Mouse (Mus musculus) forebrain, embryonic 10.5 days (tissue): Measurements from ENCODE around the gene Cilp2. TPM values are rescaled to one million over a fixed set of nuclear protein-coding genes. Genes with fewer than 3 reads are reported as not detected.

Source experiments
- DNase-seq: peaks from one replicate; pipeline ENCODE4 v3.0.0-alpha.2; 2017; ENCODE audit warnings: low spot score; ENCODE audit errors: extremely low spot score
- H3K27ac ChIP-seq: fragments of 300-500 bp; sonication (generic); 2 replicates; pipeline ENCODE4 v1.5.1; 2016; ENCODE audit warnings: mild to moderate bottlenecking
- H3K27me3 ChIP-seq: fragments of 300-500 bp; sonication (generic); 2 replicates; pipeline ENCODE4 v1.6.1; 2016; ENCODE audit warnings: mild to moderate bottlenecking; ENCODE audit not compliant: poor library complexity, severe bottlenecking
- H3K36me3 ChIP-seq: fragments of 300-500 bp; sonication (generic); replicated peaks from 2 replicates; pipeline ENCODE4 v1.6.1; 2016; ENCODE audit warnings: mild to moderate bottlenecking, moderate library complexity
- H3K4me1 ChIP-seq: fragments of 300-500 bp; sonication (generic); 2 replicates; pipeline ENCODE4 v1.6.1; 2016
- H3K4me3 ChIP-seq: fragments of 300-500 bp; sonication (generic); 2 replicates; pipeline ENCODE4 v1.5.1; 2016; ENCODE audit warnings: mild to moderate bottlenecking, moderate library complexity
- H3K9me3 ChIP-seq: fragments of 300-500 bp; sonication (generic); 2 replicates; pipeline ENCODE4 v1.6.1; 2016; ENCODE audit warnings: mild to moderate bottlenecking, moderate library complexity
- WGBS: fragments of 180-500 bp; shearing (Covaris S2); methylation state at CpG from one replicate; pipeline ENCODE4 v1.1.7; 2016; 5-methylcytosine and 5-hydroxymethylcytosine counted together
- polyA plus RNA-seq: library from polyadenylated mRNA; unstranded; fragments of >200 nt; fragmentation: Nextera tagmentation; extraction: Ambion mirVana; gene quantifications from 2 replicates; pipeline ENCODE4 v1.2.1, GENCODE M21; 2016

Gene Cilp2
- polyA plus RNA-seq, 1 experiment from 2014 or later, result 0.36 TPM

GRCm38 (mm10) chr8:69895772-69896451, 8.4 kb upstream of the Cilp2 start:
- Histone ChIP-seq H3K36me3 (peaks cover 78% of the 10 kb centered on the region), H3K27me3 (peaks cover 19% of the 10 kb centered on the region), H3K9me3 (no peaks in the 10 kb centered on the region), H3K4me1 (peaks cover 93% of the 10 kb centered on the region), H3K27ac (no peak overlapping the region), H3K4me3 (no peak overlapping the region)
- WGBS, result 77% methylated on average over 4 of the region's 4 CpGs
- no peak for DNase-seq

GRCm38 (mm10) chr8:69894836-69895332, 7.4 kb upstream of the Cilp2 start:
- Histone ChIP-seq H3K4me3 (no peak overlapping the region), H3K27me3 (peaks cover 29% of the 10 kb centered on the region), H3K27ac (no peak overlapping the region), H3K4me1 (peaks cover 87% of the 10 kb centered on the region), H3K9me3 (no peaks in the 10 kb centered on the region), H3K36me3 (peaks cover 76% of the 10 kb centered on the region)
- DNase-seq, result no peak
- WGBS, result 58% methylated on average over 6 of the region's 6 CpGs

GRCm38 (mm10) chr8:69893863-69894262, 6.4 kb upstream of the Cilp2 start:
- WGBS, result 28% methylated on average over 17 of the region's 17 CpGs
- H3K4me1 ChIP-seq, result peaks cover 86% of the 10 kb centered on the region

GRCm38 (mm10) chr8:69890813-69891241, 3.3 kb upstream of the Cilp2 start:
- Histone ChIP-seq H3K36me3 (peaks cover 37% of the 10 kb centered on the region), H3K4me1 (peaks cover 90% of the 10 kb centered on the region), H3K27me3 (peaks cover 70% of the 10 kb centered on the region), H3K4me3 (peak overlapping the region; percentile 4; the same call in 1 of the 2 replicates), H3K9me3 (no peaks in the 10 kb centered on the region), H3K27ac (no peak overlapping the region)
- WGBS, result 42% methylated on average over 19 of the region's 19 CpGs
- DNase-seq, result peak; percentile 67

More at GRCm38 (mm10) chr8:69893863-69894262, 6.4 kb upstream of the Cilp2 start:
- Histone ChIP-seq H3K4me3 (peak overlapping the region; percentile 2; the same call in 1 of the 2 replicates), H3K9me3 (no peaks in the 10 kb centered on the region), H3K27ac (0 out of 2 replicates have a peak overlapping the region, but pooled peaks have one; percentile 18), H3K27me3 (peaks cover 39% of the 10 kb centered on the region), H3K36me3 (peaks cover 66% of the 10 kb centered on the region)
- DNase-seq, result peak; percentile 70

- WGBS, result 4% methylated on average over 32 of the region's 32 CpGs
- Histone ChIP-seq H3K36me3 (peaks cover 21% of the 10 kb centered on the region), H3K4me1 (peaks cover 76% of the 10 kb centered on the region), H3K27me3 (peaks cover 89% of the 10 kb centered on the region), H3K27ac (no peak overlapping the region), H3K9me3 (no peaks in the 10 kb centered on the region), H3K4me3 (peak overlapping the region; percentile 34)
- DNase-seq, result no peak
Observed at GRCm38 (mm10) chr8:69888902-69889301, 1.4 kb upstream of the Cilp2 start.

GRCm38 (mm10) chr8:69888244-69888866, 868 bp upstream of the Cilp2 start:
- Histone ChIP-seq H3K9me3 (no peaks in the 10 kb centered on the region), H3K36me3 (peaks cover 16% of the 10 kb centered on the region), H3K27ac (no peak overlapping the region), H3K4me1 (peaks cover 71% of the 10 kb centered on the region), H3K4me3 (peak overlapping the region; percentile 41), H3K27me3 (peaks cover 94% of the 10 kb centered on the region)
- DNase-seq, result no peak
- 8% methylated on average over 24 of the region's 24 CpGs for WGBS

GRCm38 (mm10) chr8:69884141-69884540, 3.3 kb downstream of the Cilp2 start:
- no peak overlapping the region for H3K27ac ChIP-seq
- DNase-seq, result no peak
- H3K9me3 ChIP-seq, result peaks cover 10% of the 10 kb centered on the region
- H3K27me3 ChIP-seq, result peaks cover 100% of the 10 kb centered on the region
- no peaks in the 10 kb centered on the region for H3K36me3 ChIP-seq
- peaks cover 61% of the 10 kb centered on the region for H3K4me1 ChIP-seq
- WGBS, result 45% methylated on average over 13 of the region's 13 CpGs
- no peak overlapping the region for H3K4me3 ChIP-seq

GRCm38 (mm10) chr8:69882833-69883600, 4.5 kb downstream of the Cilp2 start:
- DNase-seq, result no peak
- H3K27ac ChIP-seq, result 0 out of 2 replicates have a peak overlapping the region, but pooled peaks have one; percentile 30
- 12% methylated on average over 52 of the region's 52 CpGs for WGBS
- H3K36me3 ChIP-seq, result no peaks in the 10 kb centered on the region
- H3K4me1 ChIP-seq, result peaks cover 50% of the 10 kb centered on the region
- peaks cover 100% of the 10 kb centered on the region for H3K27me3 ChIP-seq
- peak overlapping the region; percentile 45; the same call in 1 of the 2 replicates for H3K4me3 ChIP-seq
- peaks cover 10% of the 10 kb centered on the region for H3K9me3 ChIP-seq

- peak overlapping the region; percentile 30; the same call in 1 of the 2 replicates for H3K27ac ChIP-seq
- DNase-seq, result no peak
- H3K4me3 ChIP-seq, result peak overlapping the region; percentile 45
- H3K27me3 ChIP-seq, result peaks cover 100% of the 10 kb centered on the region
- peaks cover 42% of the 10 kb centered on the region for H3K4me1 ChIP-seq
- 7% methylated on average over 103 of the region's 103 CpGs for WGBS
- no peaks in the 10 kb centered on the region for H3K36me3 ChIP-seq
- peaks cover 10% of the 10 kb centered on the region for H3K9me3 ChIP-seq
Observed at GRCm38 (mm10) chr8:69882021-69882756, 5.3 kb downstream of the Cilp2 start.

GRCm38 (mm10) chr8:69881261-69881865, 6.1 kb downstream of the Cilp2 start:
- peaks cover 34% of the 10 kb centered on the region for H3K4me1 ChIP-seq
- no peak for DNase-seq
- H3K9me3 ChIP-seq, result peaks cover 10% of the 10 kb centered on the region
- peak overlapping the region; percentile 30; the same call in 1 of the 2 replicates for H3K27ac ChIP-seq
- 20% methylated on average over 79 of the region's 79 CpGs for WGBS
- peak overlapping the region; percentile 45 for H3K4me3 ChIP-seq
- no peaks in the 10 kb centered on the region for H3K36me3 ChIP-seq
- peaks cover 100% of the 10 kb centered on the region for H3K27me3 ChIP-seq

GRCm38 (mm10) chr8:69880841-69881240, 6.6 kb downstream of the Cilp2 start:
- Histone ChIP-seq H3K4me3 (peak overlapping the region; percentile 45), H3K27ac (no peak overlapping the region), H3K36me3 (no peaks in the 10 kb centered on the region), H3K9me3 (peaks cover 10% of the 10 kb centered on the region), H3K4me1 (peaks cover 32% of the 10 kb centered on the region), H3K27me3 (peaks cover 100% of the 10 kb centered on the region)
- DNase-seq, result no peak
- WGBS, result 12% methylated on average over 37 of the region's 37 CpGs
